Mouse (Mus musculus): ENCODE results near the gene Gm4778.

GRCm38 (mm10) chr3:94260598-94260997 lies 3.2 kb upstream of the Gm4778 start:
- no peak for TF ChIP-seq POLR2A (IDR thresholded peaks at IDR 0.05; ENCODE audit: borderline replicate concordance, low read depth, low read length)
- no peak for TF ChIP-seq CTCF (IDR thresholded peaks at IDR 0.05; ENCODE audit: low read depth, low read length)

All from bone marrow macrophage, adult 2 months (primary cell).